Comparison of ENCODE assay signal across 8 mouse cellular contexts in the genomic region with DNA sequence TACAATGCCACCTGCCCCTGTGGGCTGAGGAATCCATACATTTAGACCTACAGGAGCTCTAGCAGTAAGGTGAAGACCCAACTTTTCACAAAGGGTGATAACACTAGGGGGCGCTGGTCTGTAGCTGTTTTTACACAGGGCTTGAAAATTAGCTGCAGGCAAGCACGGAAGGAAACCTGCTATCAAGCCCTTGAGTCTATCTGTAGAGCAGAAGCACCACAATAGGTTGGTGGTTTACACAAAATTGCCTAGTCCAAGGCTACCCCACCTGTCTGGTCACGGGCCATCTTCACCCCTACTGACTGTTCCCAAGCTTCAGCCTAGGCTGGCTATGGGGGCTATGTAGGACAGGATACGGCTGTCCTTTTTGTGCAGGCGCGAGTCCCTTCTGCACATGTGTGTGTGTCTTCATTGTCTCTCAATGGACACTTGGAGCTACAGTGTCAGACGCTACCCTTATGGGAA. TPM values are rescaled to one million over a fixed set of nuclear protein-coding genes. Genes with fewer than 3 reads are reported as not detected.
DNase-seq lines count a peak whose midpoint lies in the region; ATAC-seq and TF ChIP-seq lines count a peak whose summit lies in the region.

No protein-coding gene starts in this region.

- peaks cover 6% of the 10 kb centered on the region for H3K4me1 ChIP-seq in forebrain, postnatal 0 days (ENCODE audit: insufficient read depth)
- no peaks in the 10 kb centered on the region for H3K4me1 ChIP-seq in lung, embryonic 14.5 days (ENCODE audit: insufficient read depth)

- peak overlapping the region; percentile 44 for H3K4me3 ChIP-seq in forebrain, postnatal 0 days (ENCODE audit: low read depth, low read length)
- H3K4me3 ChIP-seq in layer of hippocampus, adult 2 months: peak overlapping the region; percentile 67
- peak overlapping the region; percentile 38; the same call in 1 of the 2 replicates for H3K4me3 ChIP-seq in lung, embryonic 14.5 days (ENCODE audit: low read depth, low read length)

- ATAC-seq in forebrain, postnatal 0 days: peak; percentile 20
- peak; percentile 49 for ATAC-seq in lung, embryonic 14.5 days (ENCODE audit: insufficient read depth)
- peak; percentile 73 for ATAC-seq in neutrophil, adult 5-6 weeks (ENCODE audit: extremely low read depth, insufficient number of reproducible peaks, low FRiP score, poor library complexity, severe bottlenecking)

- 36% methylated on average over 7 of the region's 7 CpGs for WGBS in forebrain, postnatal 0 days
- 35% methylated on average over 7 of the region's 7 CpGs for WGBS in lung, embryonic 14.5 days

- H3K9me3 ChIP-seq in forebrain, postnatal 0 days (ENCODE audit: low read length): no peaks in the 10 kb centered on the region
- no peaks in the 10 kb centered on the region for H3K9me3 ChIP-seq in lung, embryonic 14.5 days (ENCODE audit: low read depth, low read length)

- peaks cover 38% of the 10 kb centered on the region for H3K36me3 ChIP-seq in forebrain, postnatal 0 days (ENCODE audit: insufficient read depth)
- H3K36me3 ChIP-seq in lung, embryonic 14.5 days (ENCODE audit: insufficient read depth): peaks cover 47% of the 10 kb centered on the region

- peak overlapping the region; percentile 93 for H3K27ac ChIP-seq in forebrain, postnatal 0 days (ENCODE audit: low read depth, low read length)
- H3K27ac ChIP-seq in layer of hippocampus, adult 2 months: peak overlapping the region; percentile 97
- H3K27ac ChIP-seq in lung, embryonic 14.5 days (ENCODE audit: low read depth): peak overlapping the region; percentile 89

- no peaks in the 10 kb centered on the region for H3K27me3 ChIP-seq in forebrain, postnatal 0 days (ENCODE audit: insufficient read depth, low read length)
- H3K27me3 ChIP-seq in lung, embryonic 14.5 days (ENCODE audit: insufficient read depth, low read length): no peaks in the 10 kb centered on the region

- peak; percentile 71 for TF ChIP-seq CTCF in forebrain, postnatal 0 days (IDR thresholded peaks at IDR 0.05; ENCODE audit: low read depth)
- peak; percentile 84 for TF ChIP-seq CTCF in layer of hippocampus, adult 2 months (conservative IDR thresholded peaks at IDR 0.05)
- TF ChIP-seq CTCF in lung, embryonic 14.5 days (IDR thresholded peaks at IDR 0.05; ENCODE audit: low read depth): peak; percentile 68

- H3K9ac ChIP-seq in forebrain, postnatal 0 days: peak overlapping the region; percentile 62
- peak overlapping the region; percentile 58 for H3K9ac ChIP-seq in lung, embryonic 14.5 days

- H3K4me2 ChIP-seq in forebrain, postnatal 0 days (ENCODE audit: low read depth): peak overlapping the region; percentile 54
- H3K4me2 ChIP-seq in lung, embryonic 14.5 days: peak overlapping the region; percentile 63

- peak; percentile 69 for DNase-seq in ES-CJ7 (ENCODE audit: low read depth, low spot score)
- DNase-seq in cerebellum, adult 11-12 months: peak; percentile 75
- peak; percentile 69 for DNase-seq in forebrain, postnatal 0 days
- peak; percentile 83 for DNase-seq in heart, postnatal 4 days
- DNase-seq in layer of hippocampus, adult 2 months (ENCODE audit: low spot score in 2 of 2): peak; percentile 73 to 84
- peak; percentile 85 for DNase-seq in lung, embryonic 14.5 days
- DNase-seq in testis, postnatal 14 days (ENCODE audit: low spot score): peak; percentile 49

RNA-seq across cellular contexts. Expression of a gene that starts 11.9 kb away (rescaled TPM):
- total RNA-seq in forebrain, postnatal 0 days (2014; rRNA removed): 7.0 and 8.3 TPM in 2 replicates
- 2.8 and 3.5 TPM in 2 replicates for polyA plus RNA-seq in forebrain, postnatal 0 days (2015; fragmentation: Nextera tagmentation; extraction: Ambion mirVana)
- total RNA-seq in heart, postnatal 4 days (2021): 1 to 10 TPM; 7.1 to 7.3 TPM
- 10 to 100 TPM; 13.9 to 17.7 TPM for total RNA-seq in layer of hippocampus, adult 2 months (2021)
- 22.2 and 23.4 TPM in 2 replicates for polyA plus RNA-seq in lung, embryonic 14.5 days (2014; fragmentation: Nextera tagmentation; extraction: Ambion mirVana)
- total RNA-seq in neutrophil, adult 5-6 weeks (2017): 3.6 and 5.9 TPM in 2 replicates

RNA-seq across cellular contexts. Expression of a gene that starts 12.6 kb away (rescaled TPM):
- total RNA-seq in forebrain, postnatal 0 days (2014; rRNA removed): 1,758 and 2,185 TPM in 2 replicates
- 679 and 877 TPM in 2 replicates for polyA plus RNA-seq in forebrain, postnatal 0 days (2015; fragmentation: Nextera tagmentation; extraction: Ambion mirVana)
- 100 to 1,000 TPM; 857 to 895 TPM for total RNA-seq in heart, postnatal 4 days (2021)
- 100 to 1,000 TPM; 401 to 427 TPM for total RNA-seq in layer of hippocampus, adult 2 months (2021)
- 1,356 and 1,409 TPM in 2 replicates for polyA plus RNA-seq in lung, embryonic 14.5 days (2014; fragmentation: Nextera tagmentation; extraction: Ambion mirVana)
- total RNA-seq in neutrophil, adult 5-6 weeks (2017): 425 and 483 TPM in 2 replicates

RNA-seq across cellular contexts. Expression of a gene that starts 17.7 kb away (rescaled TPM):
- total RNA-seq in forebrain, postnatal 0 days (2014; rRNA removed): 1.7 and 1.8 TPM in 2 replicates
- 0.36 and 0.75 TPM in 2 replicates for polyA plus RNA-seq in forebrain, postnatal 0 days (2015; fragmentation: Nextera tagmentation; extraction: Ambion mirVana)
- under 1 TPM; 0.38 to 0.67 TPM for total RNA-seq in heart, postnatal 4 days (2021)
- total RNA-seq in layer of hippocampus, adult 2 months (2021): 1 to 10 TPM in 1 of 2 experiments, under 1 TPM in 1; 0.64 to 1.2 TPM
- 0.73 and 0.97 TPM in 2 replicates for polyA plus RNA-seq in lung, embryonic 14.5 days (2014; fragmentation: Nextera tagmentation; extraction: Ambion mirVana)
- 1.2 and 1.7 TPM in 2 replicates for total RNA-seq in neutrophil, adult 5-6 weeks (2017)

RNA-seq across cellular contexts. Expression of a gene that starts 28.6 kb away (rescaled TPM):
- total RNA-seq in forebrain, postnatal 0 days (2014; rRNA removed): 17.7 and 18.5 TPM in 2 replicates
- 1.5 and 2.0 TPM in 2 replicates for polyA plus RNA-seq in forebrain, postnatal 0 days (2015; fragmentation: Nextera tagmentation; extraction: Ambion mirVana)
- 1 to 10 TPM; 3.3 to 4.3 TPM for total RNA-seq in heart, postnatal 4 days (2021)
- total RNA-seq in layer of hippocampus, adult 2 months (2021): 1 to 10 TPM; 6.7 to 6.8 TPM
- 4.3 and 4.7 TPM in 2 replicates for polyA plus RNA-seq in lung, embryonic 14.5 days (2014; fragmentation: Nextera tagmentation; extraction: Ambion mirVana)
- 2.9 and 4.8 TPM in 2 replicates for total RNA-seq in neutrophil, adult 5-6 weeks (2017)

RNA-seq across cellular contexts. Expression of a gene that starts 56.1 kb away (rescaled TPM):
- total RNA-seq in forebrain, postnatal 0 days (2014; rRNA removed): 32.9 and 47.7 TPM in 2 replicates
- 6.8 and 8.8 TPM in 2 replicates for polyA plus RNA-seq in forebrain, postnatal 0 days (2015; fragmentation: Nextera tagmentation; extraction: Ambion mirVana)
- total RNA-seq in heart, postnatal 4 days (2021): 1 to 10 TPM; 4.9 to 5.4 TPM
- 10 to 100 TPM; 11.0 to 11.4 TPM for total RNA-seq in layer of hippocampus, adult 2 months (2021)
- polyA plus RNA-seq in lung, embryonic 14.5 days (2014; fragmentation: Nextera tagmentation; extraction: Ambion mirVana): 9.6 and 11.1 TPM in 2 replicates
- 5.0 and 5.5 TPM in 2 replicates for total RNA-seq in neutrophil, adult 5-6 weeks (2017)

Comparison
In these comparisons a context has a peak if more than half of its experiments do, and no peak if none do; other contexts are left out.
1. Peak in every context shown above with its lines: DNase-seq, ATAC-seq, H3K4me3 ChIP-seq and H3K27ac ChIP-seq.
2. ATAC-seq: peak in every context shown above with its lines; median percentile 73 in neutrophil, adult 5-6 weeks; 49 in lung, embryonic 14.5 days; 20 in forebrain, postnatal 0 days.